Mouse (Mus musculus) A20 (cell line): ENCODE measurements around the gene Brox.
A peak's percentile ranks its signal among the peaks of the same experiment; 100 is the strongest.

ENCODE experiments used
- DNase-seq: peaks from one replicate; pipeline ENCODE4 v3.0.0-alpha.2; 2011; ENCODE audit warnings: low read depth, low spot score

Brox gene

GRCm38 (mm10) chr1:183272867-183273818, 23.9 kb downstream of the Brox start:
- peak; percentile 65 for DNase-seq

GRCm38 (mm10) chr1:183267666-183268065, 29.4 kb downstream of the Brox start:
- no peak for DNase-seq

DNA sequence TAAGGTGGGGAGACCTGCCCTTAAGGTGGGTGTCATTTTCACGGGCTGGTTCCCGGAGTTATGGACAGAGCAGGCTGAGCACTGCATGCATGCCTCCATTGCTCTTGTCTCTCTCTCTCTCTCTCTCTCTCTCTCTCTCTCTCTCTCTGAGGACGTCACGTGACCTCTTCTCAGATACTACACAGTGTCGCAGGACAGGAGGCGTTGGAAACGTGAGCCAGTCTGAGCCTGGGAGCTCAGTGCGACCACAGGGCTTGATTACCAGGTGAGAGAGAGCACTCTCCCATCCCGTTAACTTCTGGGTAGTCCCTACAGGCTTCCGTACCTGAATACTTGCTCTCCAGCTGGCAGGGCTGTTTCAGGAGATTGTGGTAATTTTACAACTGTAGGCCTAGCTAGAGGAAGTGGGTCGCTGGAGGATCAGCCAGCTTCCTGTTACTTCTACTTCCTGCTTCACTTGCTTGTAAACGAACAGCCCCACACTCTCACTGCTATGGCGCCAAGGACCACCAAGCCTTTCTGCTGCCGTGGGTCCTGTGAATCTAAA, 31.1 kb downstream of the Brox start:
- peak; percentile 16 for DNase-seq

DNA sequence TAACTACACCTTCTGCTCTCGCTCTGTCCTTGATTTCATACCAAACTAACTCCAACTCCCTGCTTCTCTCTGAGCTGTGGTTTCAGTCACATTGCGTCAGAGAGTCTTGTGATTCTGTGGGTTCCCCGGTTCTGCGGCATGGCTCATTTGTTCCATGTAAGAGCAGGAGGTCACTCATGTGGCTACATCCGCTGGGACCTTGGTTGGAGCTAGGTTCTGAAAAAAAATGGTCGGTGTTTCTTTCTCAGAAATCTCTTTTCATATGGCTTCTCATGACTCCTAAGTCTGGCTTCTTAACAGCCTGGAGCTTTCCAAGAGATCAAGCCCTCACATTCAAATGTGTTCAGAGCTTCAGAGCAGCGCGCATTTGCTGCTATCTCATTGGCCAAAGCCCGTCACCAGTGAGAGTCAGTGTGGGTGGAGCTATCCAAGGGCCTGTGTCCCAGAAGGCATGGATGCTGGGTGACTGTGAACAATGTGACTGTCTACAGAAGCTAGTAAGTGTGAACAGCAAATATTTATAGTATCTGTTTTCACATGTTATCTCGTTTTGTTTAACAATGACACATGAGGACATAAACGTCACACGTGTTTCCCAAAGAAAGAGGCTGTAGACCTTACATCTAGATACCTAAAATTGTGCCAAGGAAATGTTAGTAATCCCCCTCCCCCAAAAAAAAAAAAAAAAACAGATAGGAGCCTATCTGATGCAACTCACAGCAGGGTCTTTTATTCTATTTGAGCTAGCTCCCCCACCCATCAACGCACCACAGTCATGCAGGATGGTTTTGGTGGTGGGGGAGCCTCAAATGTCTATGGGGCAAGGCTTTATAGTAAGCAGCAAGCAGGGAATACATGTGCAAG, 32.7 kb downstream of the Brox start:
- no peak for DNase-seq

DNA sequence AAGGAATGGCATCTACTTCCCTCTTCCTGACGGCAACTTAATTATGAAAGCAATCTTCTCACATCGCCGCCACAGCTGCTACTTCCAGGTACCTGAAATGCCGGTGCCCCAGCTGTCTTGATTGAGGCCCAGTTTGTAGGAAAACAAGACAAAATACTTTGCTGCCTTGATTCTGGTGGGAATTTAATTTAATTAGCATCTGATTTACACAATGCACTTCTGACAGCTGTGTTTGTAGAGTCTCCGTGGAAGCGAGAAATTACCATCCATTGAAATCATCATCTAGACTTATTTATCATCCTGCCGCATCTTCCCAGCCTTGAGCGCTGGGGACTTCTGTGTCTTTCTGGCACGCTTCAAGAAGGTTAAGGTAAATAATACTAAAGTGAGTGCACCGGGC, 44.5 kb downstream of the Brox start:
- DNase-seq, result no peak

DNA sequence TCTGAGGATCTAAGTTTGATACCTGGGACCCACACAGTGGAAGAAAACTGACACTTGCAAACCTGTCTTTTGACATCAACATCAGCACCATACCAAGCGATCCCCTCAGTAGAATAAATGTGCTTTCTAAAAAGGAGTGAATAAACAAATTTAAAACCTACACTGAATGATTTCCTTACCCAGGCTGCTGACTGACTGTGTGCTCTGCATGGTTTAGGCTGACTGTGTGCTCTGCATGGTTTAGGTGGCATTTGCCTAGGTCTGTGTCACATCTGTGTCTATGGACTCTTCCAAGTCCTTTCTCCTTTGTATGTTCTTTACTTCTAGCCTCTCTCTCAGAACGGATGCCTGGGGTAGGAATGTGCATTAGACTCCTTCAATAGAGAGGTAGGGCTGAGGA, 45.3 kb downstream of the Brox start:
- DNase-seq, result no peak

- DNase-seq, result no peak
These were observed 46.5 kb downstream of the Brox start for GRCm38 (mm10) chr1:183250612-183251011.

GRCm38 (mm10) chr1:183248144-183248543, 48.9 kb downstream of the Brox start:
- DNase-seq, result no peak

DNA sequence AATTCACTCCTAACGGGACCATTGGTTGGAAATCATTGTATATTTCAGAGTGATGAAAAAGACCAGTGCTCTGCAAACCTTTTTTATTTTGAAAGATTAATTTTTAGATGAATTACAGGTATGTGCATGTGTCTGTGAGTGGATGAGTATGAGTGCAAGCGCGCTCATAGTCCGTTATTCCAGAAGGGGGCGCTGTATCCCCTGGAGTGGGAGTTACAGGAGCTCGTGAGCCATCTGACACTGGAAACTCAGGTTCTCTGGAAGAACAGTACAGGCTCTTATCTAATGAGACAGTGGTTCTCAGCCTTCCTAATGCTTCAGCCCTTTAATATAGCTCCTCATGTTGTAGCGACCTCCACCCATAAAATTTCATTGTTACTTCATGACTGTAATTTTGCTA, 53.8 kb downstream of the Brox start:
- peak; percentile 36 for DNase-seq

DNA sequence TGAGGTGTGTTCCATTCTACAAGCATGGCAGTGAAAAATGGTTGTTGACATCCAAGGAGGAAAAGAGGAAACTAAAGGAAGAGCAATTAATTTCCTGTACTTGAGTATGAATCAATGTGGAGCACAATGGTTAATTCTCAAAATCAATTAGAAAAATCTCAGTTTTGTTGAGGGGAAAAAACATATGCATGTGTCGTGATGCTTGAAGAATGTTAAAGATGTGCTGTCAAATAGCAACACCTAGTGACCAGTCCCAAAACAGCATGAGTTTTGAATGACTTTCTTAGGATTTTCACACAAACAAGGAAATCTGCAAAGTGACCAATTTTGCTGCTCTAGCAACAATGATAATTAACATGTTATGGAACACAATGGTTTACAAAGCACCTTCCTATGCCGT, 59.2 kb downstream of the Brox start:
- DNase-seq, result peak; percentile 37

DNA sequence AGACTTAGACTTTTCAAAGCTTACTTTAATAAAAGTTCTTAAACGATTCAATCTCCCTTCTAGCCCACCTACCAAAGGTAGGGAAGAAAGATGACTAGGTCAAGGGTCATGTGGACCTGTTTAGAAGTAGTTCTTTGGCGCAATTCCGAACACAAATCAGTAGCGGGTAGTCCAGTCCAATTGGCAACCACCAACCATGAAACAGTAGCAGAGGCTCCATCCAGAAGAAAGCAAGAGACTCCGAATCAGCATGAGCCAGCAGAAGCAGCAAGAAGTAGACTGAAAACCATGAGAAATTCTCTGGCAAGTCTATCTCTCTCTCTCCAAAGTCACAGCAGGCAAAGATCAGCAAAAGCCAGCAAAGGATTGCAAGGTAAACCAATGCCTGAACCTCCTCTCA, 60.6 kb downstream of the Brox start:
- DNase-seq, result no peak

- DNase-seq, result no peak
These were observed 63.3 kb downstream of the Brox start for GRCm38 (mm10) chr1:183233679-183234174.

DNA sequence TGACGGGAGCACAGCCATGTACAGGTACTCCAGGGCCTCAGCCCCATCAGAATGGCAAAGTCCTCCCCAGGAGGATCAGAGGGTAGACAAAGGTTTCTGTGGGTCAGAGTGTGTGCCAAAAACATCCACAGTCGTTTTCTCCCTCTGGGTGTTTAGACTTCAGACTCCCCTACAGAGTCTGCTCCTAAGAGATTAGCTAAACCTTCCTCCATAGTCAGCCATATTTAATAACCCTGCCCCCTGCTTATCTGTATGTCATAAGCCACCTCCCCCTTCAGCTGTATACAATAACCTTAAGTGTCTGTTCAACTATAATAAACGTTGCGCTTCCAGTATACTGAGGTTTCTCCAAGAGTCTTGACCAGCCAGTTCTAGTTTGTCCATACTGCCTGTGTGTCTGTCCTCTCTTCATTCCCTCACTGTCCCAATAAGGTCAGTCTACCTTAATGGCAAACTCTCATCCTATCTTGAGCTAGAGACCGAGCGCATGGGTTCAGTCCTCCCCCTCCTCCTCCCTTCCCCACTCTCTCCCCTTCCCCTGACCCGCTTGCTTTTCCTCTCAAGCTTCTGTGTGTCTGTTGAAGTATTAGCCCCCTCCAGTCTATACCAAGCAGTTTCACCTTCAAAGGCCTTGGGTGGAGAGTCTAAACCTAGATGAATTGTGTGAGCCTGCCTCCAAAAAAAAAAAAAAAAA, 63.9 kb downstream of the Brox start:
- no peak for DNase-seq

DNA sequence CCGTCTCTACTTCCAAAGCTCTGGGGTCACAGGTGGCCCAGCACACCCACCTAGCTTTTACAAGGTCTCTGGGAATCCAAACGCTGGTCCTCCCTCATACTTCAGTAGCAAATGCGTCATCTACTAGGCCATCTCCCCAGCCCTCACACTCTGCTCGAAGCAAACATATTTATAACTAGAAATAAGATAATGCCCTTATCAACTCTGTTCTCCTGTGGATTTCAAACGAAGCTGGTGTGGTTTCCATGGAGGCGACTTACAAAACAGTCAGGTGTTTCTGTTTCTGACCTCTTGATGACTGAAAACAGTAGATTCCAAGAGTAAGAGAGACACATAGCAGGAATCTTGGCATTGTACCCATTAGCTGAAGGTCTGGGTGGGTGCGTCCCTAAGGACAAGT, 69.6 kb downstream of the Brox start:
- DNase-seq, result no peak
